Mouse (Mus musculus) frontal cortex, postnatal 36 days (tissue): Measurements from ENCODE around the gene Ano1.

Source experiments
- DNase-seq, 2 experiments: peaks; one replicate each; pipeline ENCODE4 v3.0.0; 2022; ENCODE audit warnings: low spot score in 2 of 2

Gene Ano1

GRCm38 (mm10) chr7:144751833-144752232, at the start of gene Ano1:
TSS of gene Ano1 (minus strand) at chr7:144751974.
- no peak for DNase-seq

GRCm38 (mm10) chr7:144798471-144798870, 46.7 kb upstream of the Ano1 start:
- DNase-seq, result peak; percentile 17 to 43

GRCm38 (mm10) chr7:144796986-144797735, 45.4 kb upstream of the Ano1 start:
- no peak for DNase-seq

- DNase-seq, result no peak
Measured at GRCm38 (mm10) chr7:144795976-144796474, 44.3 kb upstream of the Ano1 start.

GRCm38 (mm10) chr7:144793296-144793695, 41.5 kb upstream of the Ano1 start:
- DNase-seq, result no peak

GRCm38 (mm10) chr7:144791426-144791825, 39.7 kb upstream of the Ano1 start:
- DNase-seq, result no peak

GRCm38 (mm10) chr7:144789601-144790556, 38.1 kb upstream of the Ano1 start:
- peak in 1 of 2 experiments; percentile 3 for DNase-seq

- DNase-seq, result no peak
Measured at GRCm38 (mm10) chr7:144788631-144789030, 36.9 kb upstream of the Ano1 start.

- no peak for DNase-seq
Measured at GRCm38 (mm10) chr7:144787501-144787900, 35.7 kb upstream of the Ano1 start.

- DNase-seq, result no peak
Measured at GRCm38 (mm10) chr7:144786571-144786970, 34.8 kb upstream of the Ano1 start.

GRCm38 (mm10) chr7:144784176-144784575, 32.4 kb upstream of the Ano1 start:
- no peak for DNase-seq

GRCm38 (mm10) chr7:144782402-144782801, 30.6 kb upstream of the Ano1 start:
- DNase-seq, result no peak

- DNase-seq, result no peak
Measured at GRCm38 (mm10) chr7:144781337-144781736, 29.6 kb upstream of the Ano1 start.

GRCm38 (mm10) chr7:144780190-144780589, 28.4 kb upstream of the Ano1 start:
- no peak for DNase-seq

- no peak for DNase-seq
Measured at GRCm38 (mm10) chr7:144779691-144780090, 27.9 kb upstream of the Ano1 start.

- DNase-seq, result no peak
Measured at GRCm38 (mm10) chr7:144777805-144778204, 26.0 kb upstream of the Ano1 start.

- DNase-seq, result peak; percentile 84 to 87
Measured at GRCm38 (mm10) chr7:144775804-144776447, 24.2 kb upstream of the Ano1 start.

- DNase-seq, result no peak
Measured at GRCm38 (mm10) chr7:144775214-144775613, 23.4 kb upstream of the Ano1 start.

- no peak for DNase-seq
Measured at GRCm38 (mm10) chr7:144774283-144774682, 22.5 kb upstream of the Ano1 start.

GRCm38 (mm10) chr7:144770116-144770515, 18.3 kb upstream of the Ano1 start:
- DNase-seq, result no peak

GRCm38 (mm10) chr7:144769434-144770080, 17.8 kb upstream of the Ano1 start:
- no peak for DNase-seq
